Mouse (Mus musculus) left cerebral cortex, postnatal 14 days (tissue): ENCODE results near the gene Nup214. TPM values are rescaled to one million over a fixed set of nuclear protein-coding genes. Genes with fewer than 3 reads are reported as not detected.
A peak's percentile ranks its signal among the peaks of the same experiment; 100 is the strongest.

Experiments
- DNase-seq, 2 experiments: peaks; one replicate each; pipeline ENCODE4 v3.0.0; 2021 to 2022; ENCODE audit warnings: low spot score in 2 of 2, mixed read lengths in 1 of 2
- intact Hi-C: fragments of 180-260 bp; cut with DNase I; formaldehyde crosslinking; loops from one replicate; pipeline ENCODE4 v1.15.1; 2025
- total RNA-seq, 2 experiments: library from RNA; stranded (reverse); gene quantifications; 2 replicates each; pipeline ENCODE4 v1.2.3; 2021

Nup214 gene
- total RNA-seq, 2 experiments from 2014 or later, result 51.3 to 53.5 TPM

DNA sequence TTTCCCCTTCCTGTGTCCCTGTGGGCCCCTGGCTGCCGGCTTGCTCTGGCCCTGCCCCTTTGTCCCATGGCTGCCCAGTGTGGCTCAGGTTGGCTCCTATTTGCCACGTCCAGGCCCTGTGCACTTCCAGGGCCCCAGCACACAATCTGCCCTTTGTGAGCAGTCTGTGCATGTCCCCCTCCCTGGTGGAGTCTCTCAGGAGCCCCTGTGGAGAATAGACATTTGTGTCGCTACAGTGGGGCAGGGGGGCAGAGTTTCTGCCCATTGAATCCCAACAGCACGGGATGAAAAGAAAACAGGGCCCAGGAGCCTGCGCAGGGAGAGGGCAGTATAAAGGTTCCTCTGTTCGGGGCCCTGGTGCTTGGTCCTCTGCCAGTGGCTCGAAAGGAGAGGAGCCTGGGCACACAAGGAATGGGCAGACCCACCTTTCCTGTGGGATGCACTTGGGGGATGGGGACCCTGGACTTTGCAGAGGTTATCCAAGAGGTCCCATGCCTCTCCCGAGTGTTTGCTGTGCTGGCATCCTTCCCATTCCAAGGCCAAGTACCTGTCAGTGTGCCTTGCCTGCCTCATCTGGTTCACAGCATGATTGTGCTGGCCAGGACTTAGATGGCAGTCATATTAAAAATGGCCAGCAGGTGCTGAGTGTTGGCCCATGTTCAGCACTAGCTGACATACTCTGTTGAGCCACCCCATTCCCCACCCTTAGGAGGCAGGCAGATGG is 11.6 kb upstream of the Nup214 start:
- intact Hi-C loops, result no loop called here

DNA sequence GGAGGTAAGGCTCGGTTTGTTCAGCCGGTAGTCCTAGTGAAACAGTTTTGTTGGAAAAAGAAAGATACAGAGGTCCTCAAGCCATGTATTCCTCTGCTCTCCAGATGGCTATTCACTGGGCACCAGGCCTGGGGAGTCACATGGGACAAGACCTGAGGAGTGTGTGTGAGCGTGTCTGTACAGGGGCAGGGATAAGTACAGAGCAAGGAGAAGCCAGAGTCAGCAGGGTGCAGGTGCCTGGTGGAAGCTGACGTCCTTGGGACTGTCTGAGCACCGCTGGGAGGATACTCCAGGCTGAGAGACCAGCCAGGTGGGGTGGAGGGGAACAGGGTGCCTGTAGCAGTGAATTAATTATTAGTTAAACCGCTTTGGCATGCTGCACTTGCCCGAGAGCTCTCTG is 10.7 kb upstream of the Nup214 start:
- DNase-seq, result no peak
- intact Hi-C loops, result no loop called here

More for the DNA sequence above, 11.6 kb upstream of the Nup214 start:
- peak; percentile 40 to 69 for DNase-seq

DNA sequence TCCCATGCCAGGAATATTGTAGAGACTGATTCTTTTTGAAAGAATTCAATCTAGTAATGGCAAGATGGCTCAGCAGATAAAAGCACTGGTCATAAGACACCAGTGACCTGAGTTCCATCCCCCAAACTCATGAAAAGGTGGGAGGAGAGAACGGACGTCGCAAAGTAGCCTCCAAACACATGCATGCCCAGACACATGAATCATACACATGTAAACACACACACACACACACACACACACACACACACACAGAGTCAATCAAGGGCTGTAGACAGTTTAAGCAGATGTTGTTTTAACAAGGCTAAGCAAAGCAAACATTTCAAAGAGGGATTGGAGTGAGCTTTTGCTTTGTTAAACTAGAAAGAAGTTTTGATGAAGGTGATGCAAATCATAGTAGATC is 10.0 kb upstream of the Nup214 start:
- no peak for DNase-seq
- intact Hi-C loops, result no loop called here

- no peak for DNase-seq
- intact Hi-C loops, result no loop called here
Measured at GRCm38 (mm10) chr2:31965110-31965509, 9.1 kb upstream of the Nup214 start.

DNA sequence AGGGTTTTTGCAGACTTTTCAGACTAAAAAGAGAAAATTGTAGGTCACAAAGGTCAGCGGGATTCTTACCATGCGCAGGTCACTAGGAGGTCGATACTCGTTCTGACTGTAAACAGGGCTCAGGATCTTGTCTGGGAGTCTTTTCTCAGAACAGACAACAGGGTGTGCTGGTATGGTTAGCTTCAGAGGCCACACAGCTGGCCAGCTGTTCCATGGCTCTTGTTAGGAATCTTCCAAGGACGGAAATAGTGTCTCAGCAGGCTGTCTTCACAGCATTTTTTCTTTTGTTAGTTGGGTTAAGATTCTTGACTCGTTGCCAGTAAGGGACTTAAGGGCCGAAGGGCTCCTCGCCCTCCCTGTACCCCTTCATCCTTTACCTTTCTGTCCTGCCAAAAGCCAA is 7.4 kb upstream of the Nup214 start:
- DNase-seq, result no peak
- intact Hi-C loops, result no loop called here

DNA sequence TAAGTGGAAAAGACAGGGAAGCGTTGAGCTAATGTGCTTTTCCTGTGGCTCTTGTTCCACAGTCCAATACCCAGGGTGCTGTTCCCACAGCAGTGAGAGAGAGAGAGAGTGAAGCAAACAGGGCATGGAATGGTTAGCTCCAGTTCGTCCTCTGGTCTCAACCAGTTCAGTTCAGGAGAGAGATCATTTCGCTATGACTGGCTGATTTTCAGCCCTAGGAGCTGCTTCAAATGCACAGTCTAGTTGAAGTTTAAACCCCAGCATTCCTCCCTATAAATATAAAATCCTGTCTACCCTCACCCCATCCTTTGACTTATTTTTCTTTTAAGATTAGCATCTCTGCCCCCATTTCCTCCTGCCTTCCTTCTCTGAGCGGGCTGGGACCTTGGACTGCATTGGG is 1.6 kb upstream of the Nup214 start:
- intact Hi-C loops, result loop anchor here (10.0 kb wide), 1 partner anchor 288 kb away; the partner anchor contains the start of gene Abl1
- DNase-seq, result no peak

DNA sequence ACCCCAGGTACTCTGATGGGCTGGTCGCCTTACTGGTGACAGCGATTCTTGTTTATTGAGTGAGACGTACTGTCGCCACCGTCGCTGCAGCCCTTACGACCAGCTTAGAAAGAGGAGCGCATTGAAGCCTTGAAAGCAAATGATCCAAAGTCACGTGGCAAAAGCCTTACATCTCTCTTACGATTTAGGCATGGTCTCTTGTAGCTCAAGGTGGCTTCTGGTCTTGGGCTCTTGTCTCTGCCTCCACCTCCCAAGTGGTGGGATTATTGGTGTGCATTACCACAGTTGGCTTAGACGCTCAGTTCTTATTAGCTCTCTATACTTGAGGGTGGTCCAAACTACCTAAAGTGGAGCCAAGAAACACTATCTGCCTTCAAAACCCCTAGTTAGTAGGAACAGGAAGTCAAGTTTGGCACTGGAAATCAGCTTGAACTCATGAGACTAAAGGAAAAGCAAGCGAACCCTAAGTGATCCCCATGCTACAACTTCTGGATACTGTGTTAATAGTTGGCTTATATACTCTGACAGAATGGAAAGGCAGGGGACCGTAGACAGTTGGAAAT is 654 bp downstream of the Nup214 start:
- intact Hi-C loops, result loop anchor here (10.0 kb wide), 1 partner anchor 290 kb away; the partner anchor contains the start of gene Abl1
- DNase-seq, result no peak

DNA sequence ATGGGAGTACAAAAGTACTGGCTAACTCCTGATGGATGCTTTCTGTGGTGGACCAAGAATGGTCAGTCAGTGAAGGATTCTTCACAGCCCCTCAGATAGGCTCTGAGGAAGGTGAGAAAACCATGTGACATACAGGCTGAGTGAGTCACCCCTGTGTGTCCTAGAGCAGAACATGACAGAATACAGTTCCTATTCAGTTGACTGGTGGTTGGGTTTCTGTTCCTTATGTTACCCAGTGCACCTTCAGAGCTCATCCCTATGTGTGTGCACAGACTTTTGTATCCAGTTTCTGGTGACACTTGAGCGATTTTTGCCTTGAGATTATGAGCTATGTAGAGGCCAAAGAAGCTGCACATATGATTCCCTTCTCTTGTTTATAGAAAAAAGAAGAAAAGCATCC is 13.5 kb downstream of the Nup214 start:
- intact Hi-C loops, result no loop called here
- no peak for DNase-seq

- DNase-seq, result no peak
- intact Hi-C loops, result no loop called here
Measured at GRCm38 (mm10) chr2:31990961-31991360, 16.7 kb downstream of the Nup214 start.

- DNase-seq, result no peak
Measured at GRCm38 (mm10) chr2:31994896-31995295, 20.7 kb downstream of the Nup214 start.

DNA sequence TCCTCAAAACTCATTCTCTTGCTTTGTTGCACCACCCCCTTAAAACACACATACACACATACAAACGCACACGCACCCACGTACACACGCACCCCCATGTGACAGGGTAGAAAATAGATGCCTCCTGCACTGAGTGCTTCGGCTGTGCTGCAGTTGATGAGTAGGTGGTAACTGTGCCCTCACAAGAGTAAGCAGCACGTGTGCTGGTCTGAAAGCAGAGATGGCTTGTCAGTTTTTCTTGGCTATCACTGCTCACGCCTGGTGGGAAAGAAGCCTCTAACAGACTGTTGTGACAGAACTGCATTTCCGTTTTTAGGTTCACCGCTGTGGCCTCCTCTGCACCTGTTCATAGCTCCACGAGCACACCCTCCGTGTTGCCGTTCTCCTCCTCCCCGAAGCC is 21.8 kb downstream of the Nup214 start:
- peak; percentile 72 to 80 for DNase-seq
- intact Hi-C loops, result no loop called here

More at GRCm38 (mm10) chr2:31994896-31995295, 20.7 kb downstream of the Nup214 start:
- intact Hi-C loops, result no loop called here

DNA sequence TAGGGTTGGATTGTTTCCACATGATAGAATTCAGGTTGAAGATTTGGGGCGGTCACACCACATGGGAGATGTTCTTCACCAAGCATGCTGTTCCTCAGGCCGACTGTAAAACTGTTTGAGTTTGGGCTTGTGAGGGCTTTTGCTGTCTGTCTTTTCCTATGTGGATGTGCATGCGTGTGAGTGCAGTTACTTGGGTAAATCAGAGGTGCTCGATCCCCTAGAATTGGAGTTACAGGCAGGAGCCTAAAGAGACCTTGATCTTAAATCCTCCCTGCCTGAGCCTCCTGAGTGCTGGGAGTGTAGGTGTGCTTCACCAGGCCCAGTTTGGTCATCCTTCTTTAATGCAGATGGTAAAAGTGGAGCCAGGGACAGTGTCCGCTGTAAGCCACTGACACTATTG is 23.3 kb downstream of the Nup214 start:
- no peak for DNase-seq
- intact Hi-C loops, result no loop called here

DNA sequence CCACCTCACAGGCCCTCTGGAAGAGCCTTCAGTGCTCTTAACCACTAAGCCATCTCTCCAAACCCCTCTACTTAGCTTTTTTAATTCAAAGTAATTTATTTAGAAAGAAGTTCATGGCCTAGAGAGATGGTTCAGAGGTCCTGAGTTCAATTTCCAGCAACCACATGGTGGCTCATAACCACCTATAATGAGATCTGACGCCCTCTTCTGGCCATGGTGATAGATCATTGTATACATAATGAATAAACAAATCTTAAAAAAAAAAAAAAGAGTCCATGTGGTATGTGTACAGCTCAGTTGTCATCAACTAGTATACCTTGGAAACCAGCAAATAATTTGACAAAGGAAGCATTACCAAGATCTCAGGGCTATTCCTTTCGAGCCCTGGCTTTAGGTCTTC is 24.2 kb downstream of the Nup214 start:
- intact Hi-C loops, result no loop called here
- DNase-seq, result no peak

DNA sequence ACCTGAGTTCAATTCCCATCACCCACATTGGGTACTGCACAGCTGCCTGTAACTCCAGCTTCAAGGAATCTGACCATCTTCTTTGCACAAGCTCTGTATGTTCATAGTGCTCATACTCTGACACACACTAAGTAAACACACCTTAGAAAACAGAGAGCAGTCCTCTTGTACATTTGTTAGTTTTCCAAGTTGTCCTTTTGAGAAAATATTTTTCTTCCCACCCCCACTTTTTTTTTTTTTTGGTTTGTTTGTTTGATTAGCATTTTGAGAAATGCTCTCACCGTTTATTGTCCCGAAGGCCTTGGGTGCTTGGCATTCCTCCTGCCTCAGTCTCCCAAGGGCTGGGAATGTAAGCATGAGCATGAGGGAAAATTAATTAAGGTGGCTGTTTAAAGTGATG is 34.1 kb downstream of the Nup214 start:
- intact Hi-C loops, result no loop called here
- no peak for DNase-seq

DNA sequence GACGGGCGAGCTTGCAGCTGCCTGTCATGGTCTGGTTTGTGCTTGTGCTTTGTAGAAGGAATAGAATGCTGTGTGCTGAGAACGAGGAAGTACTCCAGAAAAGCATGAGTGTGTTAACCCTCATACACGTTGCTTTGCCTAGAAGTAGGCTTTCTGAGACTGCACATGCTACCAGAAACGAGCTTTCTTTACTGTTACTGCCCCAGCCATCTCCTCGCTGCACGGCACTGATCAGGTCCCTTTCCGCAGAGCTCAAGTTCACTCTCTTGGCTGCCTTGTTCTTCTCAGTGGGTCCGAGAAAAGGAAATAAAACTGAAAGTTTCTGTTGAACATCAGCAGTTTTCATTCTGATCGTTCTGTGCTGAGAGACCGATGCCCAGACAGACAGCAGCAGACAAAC is 34.5 kb downstream of the Nup214 start:
- no peak for DNase-seq
- intact Hi-C loops, result no loop called here

- intact Hi-C loops, result no loop called here
- no peak for DNase-seq
Measured at GRCm38 (mm10) chr2:32019704-32020103, 45.5 kb downstream of the Nup214 start.

- intact Hi-C loops, result no loop called here
- no peak for DNase-seq
Measured at GRCm38 (mm10) chr2:32020229-32020628, 46.0 kb downstream of the Nup214 start.

DNA sequence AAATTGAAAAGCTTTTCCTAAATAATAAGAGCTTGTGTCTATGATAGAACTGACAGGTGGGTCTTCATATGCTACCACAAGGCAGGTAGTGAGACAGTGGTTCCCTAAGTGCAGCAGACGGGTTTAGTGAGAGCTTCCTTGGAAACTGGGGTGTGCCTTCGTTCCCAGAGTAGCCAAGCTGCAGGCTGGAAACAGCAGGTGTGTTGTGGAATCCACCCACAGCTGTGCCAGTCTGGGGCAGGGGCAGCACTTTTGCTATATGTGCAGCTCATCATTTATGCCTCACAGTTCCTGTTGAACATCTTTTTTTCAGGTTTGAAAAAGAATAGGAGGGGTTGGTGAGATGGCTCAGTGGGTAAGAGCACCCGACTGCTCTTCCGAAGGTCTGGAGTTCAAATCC is 50.1 kb downstream of the Nup214 start:
- no peak for DNase-seq
- intact Hi-C loops, result no loop called here

DNA sequence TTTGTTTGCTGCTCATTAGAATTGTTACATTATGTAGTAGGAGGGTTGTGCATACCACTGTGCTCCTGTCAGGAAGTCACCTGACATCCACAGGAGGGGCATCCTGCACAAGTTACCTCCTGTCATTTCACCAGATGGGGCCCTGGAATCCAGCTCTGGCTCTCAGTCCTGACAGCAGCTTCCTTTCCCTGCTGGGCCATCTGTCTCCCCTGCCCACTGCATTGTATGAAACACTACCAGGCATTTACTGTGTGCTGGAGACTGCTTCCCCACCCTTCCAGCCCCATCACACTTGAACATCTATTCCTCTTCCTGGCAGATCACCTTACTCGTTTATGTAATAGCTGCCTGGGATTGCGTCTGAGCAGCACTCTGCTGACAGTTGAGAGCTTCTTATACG is 55.4 kb downstream of the Nup214 start:
- DNase-seq, result peak in 1 of 2 experiments; percentile 28
- intact Hi-C loops, result loop anchor here (5.0 kb wide), 1 partner anchor 103 kb away; no protein-coding TSS in a partner anchor

GRCm38 (mm10) chr2:32033436-32033835 is 59.2 kb downstream of the Nup214 start:
- DNase-seq, result no peak
- intact Hi-C loops, result loop anchor here (5.0 kb wide), 1 partner anchor 99 kb away; no protein-coding TSS in a partner anchor

- intact Hi-C loops, result loop anchor here (5.0 kb wide), 1 partner anchor 98 kb away; no protein-coding TSS in a partner anchor
Measured at GRCm38 (mm10) chr2:32034206-32034605, 60.0 kb downstream of the Nup214 start.

More at GRCm38 (mm10) chr2:32034206-32034605, 60.0 kb downstream of the Nup214 start:
- no peak for DNase-seq
